Mouse (Mus musculus) adrenal gland, postnatal 10 days (tissue): ENCODE data around the gene Pard6b. TPM values are rescaled to one million over a fixed set of nuclear protein-coding genes. Genes with fewer than 3 reads are reported as not detected.
"Not testable (repeated sequence)": the region's sequence is repeated elsewhere in the genome, so short reads cannot be mapped to it uniquely, and the experiment has no call there.

ENCODE experiments used
- DNase-seq: peaks from one replicate; pipeline ENCODE4 v3.0.0; 2021; ENCODE audit warnings: mixed read lengths
- total RNA-seq, 2 experiments: library from RNA; stranded (reverse); gene quantifications; 2 replicates each; pipeline ENCODE4 v1.2.3; 2021

The Pard6b gene
- total RNA-seq, 2 experiments from 2014 or later: 2.1 to 2.3 TPM

DNA sequence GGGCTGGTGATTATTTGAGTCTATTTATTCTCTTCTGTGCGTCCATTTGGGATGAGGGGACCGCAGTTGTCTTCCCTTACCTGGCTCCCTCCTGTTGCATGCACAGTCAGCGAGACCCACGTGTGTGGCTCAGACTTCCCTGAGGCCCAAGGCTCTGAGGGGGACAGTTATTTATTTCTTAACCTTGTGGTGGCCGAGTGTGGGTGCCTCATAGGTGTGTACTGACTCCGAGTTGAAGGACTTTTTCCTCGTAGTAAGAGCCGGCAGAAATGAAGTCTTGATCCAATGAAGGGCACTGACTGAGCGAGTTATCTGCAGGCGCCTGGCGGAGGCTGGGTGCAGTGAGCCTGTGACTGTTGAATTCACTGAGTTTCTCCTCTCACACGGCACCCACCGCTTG, 19.2 kb downstream of the Pard6b start:
- no peak for DNase-seq

DNA sequence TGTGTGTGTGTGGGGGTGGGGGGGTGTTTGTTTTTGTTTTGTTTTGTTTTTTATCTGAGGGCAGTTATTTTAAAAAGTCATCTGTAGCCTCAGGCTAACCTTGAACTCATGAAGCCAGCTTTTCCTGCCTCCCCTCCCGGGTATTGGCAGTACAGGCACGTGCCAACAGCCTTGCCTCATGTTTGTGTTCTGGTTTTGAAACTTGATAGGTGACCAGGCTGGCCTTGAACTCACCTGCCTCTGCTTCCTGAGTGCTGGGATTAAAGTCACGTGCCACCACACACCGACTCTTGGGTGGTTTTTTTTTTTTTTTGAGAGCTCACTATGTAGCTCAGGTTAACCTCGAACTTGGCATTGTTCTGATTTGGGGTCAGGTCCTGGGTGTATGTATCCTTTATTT, 21.0 kb downstream of the Pard6b start:
- DNase-seq: no peak

DNA sequence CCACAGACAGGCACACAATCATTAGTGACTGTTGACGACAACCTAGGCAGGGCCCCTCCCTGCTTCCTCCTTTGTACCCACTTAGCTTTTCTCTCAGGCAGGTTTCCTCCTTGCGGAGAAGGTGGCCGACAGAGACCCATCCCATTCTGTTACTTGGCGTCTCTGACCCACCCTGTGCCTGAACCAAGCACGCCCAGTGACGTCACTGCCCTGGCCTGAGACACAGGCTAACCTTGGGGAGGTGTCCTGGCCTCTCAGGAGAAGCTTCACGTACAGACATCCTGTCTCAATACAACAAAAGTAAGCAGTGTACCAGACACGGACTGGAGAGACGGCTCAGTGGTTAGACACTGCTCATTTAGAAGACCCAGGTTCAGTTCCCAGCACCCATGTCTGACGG, 22.5 kb downstream of the Pard6b start:
- DNase-seq: no peak

DNA sequence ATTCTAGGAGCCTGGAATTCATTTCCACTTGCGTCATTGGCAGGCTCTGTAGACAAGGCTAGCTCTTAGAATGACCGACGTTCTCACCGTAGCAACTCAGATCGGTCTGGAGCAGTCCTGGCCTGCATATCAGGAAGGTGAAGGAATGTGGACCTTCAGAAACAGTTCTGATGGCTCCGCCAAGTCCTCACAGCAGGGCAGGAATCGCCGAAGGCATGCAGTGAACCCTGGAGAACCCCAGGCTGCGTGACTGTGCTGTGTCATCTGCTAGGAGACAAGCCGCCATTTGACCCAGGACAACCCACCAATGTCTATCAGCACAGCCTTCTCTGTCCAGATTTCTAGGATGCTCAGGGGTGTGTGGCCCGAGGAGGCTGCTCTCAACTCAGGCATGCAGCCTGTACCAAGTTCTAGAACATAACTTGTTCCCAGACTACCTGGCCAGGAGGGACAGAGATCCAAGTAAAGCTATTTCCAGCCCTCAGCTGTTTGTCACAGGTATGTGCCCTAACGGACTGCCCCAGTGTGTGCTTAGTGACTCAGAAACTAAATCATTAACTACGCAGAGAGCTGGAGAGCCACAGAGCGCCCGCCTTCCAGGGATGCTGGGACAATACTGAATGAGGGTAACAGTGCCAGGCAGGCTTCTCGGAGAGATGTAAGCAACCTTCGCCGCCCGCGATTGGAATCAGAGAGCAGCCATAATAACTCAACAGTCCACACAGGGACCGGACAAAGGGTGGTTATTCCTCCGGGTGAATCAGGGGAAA, 23.8 kb downstream of the Pard6b start:
- no peak for DNase-seq

DNA sequence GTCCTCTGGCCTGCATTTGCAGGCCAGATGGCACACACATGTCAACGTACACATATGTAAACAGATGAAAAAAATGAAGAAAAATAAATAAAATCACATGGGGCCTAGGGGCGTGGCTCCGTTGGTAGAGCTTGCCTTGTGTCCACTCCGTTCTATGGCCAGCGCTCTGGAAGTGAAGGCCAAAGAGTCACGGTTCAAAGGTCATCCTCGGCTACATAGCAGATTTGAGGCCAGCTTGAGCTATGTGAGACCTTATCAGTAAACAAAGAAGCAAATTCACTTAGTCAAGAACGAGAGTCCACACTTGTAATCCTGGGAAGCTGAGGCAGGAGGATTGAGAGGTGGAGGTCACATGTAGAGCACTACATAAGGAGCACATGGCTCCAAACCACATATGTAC, 24.5 kb downstream of the Pard6b start:
- DNase-seq: no peak

DNA sequence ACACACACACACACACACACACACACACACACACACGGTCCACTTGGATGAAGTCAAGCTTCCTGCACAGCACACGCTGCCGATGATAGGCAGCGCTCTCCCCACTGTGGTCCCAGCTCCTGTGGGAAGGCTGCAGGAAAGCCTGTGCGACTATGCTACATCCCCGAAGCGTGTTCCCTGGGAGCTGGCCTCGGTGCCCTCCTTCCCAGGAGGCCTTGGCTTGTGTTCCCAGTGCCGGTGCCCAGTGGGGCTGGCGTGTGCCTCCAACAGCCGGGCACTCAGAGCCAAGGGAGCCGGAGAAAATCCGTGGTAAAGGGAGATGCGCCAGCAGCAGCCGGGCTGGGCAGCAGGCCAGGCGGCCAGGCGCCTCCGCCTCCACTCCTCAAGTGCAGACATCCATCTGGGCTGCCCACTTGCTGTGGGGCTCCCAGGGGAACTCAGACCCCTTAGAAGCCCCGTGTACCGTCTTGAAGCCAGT, 25.9 kb downstream of the Pard6b start:
- peak; percentile 85 for DNase-seq

DNA sequence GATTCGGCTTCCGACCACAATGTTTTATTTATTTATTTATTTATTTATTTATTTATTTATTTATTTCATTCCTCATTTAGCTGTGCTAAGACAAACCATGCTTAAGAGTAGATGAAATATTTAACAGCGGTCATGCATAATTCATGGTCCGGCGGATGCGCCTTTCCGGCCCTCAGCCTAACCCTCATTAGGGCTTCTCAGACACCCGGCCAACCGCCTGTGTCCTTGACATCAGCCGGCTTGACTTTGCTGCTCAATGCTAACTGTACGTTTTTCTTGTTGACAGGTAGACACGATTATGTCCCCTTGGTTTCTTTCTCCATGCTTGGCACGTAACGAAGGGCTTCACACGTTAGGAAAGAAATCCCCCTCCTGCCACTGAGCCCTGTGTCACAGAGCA, 26.6 kb downstream of the Pard6b start:
- no peak for DNase-seq

DNA sequence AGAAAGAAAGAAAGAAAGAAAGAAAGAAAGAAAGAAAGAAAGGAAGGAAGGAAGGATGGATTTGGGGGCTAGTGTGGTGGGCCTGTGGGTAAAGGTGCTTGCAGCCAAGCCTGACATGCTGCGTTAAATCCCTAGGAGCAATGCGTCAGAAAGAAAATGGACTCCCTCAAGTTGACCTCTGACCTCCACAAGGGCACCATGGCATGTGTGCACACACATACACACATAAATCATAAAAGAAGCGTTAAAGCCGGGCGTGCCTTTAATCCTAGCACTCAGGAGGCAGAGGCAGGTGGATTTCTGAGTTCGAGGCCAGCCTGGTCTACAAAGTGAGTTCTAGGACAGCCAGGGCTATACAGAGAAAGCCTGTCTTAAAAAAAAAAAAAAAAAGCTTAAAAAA, 27.1 kb downstream of the Pard6b start:
- DNase-seq: not testable (repeated sequence)

DNA sequence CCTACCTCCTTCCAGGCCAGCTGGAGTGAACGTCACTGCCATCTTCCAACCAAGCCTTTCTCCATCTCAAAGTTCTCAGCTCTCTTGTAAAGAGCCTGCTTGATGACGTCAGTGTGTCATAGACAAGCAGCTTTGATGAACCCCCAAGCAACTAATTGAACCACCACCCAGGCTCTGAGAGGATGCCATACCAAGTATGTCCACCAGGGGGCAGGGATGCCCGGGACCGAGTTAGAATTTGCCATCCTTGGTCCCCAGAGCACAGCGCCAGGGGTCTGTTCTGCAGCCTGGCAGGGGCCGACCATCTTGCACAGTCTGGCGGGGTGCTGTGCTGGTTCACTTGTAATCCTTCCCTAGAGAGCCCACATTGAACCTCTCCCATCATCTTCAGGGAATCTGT, 31.1 kb downstream of the Pard6b start:
- peak; percentile 83 for DNase-seq

DNA sequence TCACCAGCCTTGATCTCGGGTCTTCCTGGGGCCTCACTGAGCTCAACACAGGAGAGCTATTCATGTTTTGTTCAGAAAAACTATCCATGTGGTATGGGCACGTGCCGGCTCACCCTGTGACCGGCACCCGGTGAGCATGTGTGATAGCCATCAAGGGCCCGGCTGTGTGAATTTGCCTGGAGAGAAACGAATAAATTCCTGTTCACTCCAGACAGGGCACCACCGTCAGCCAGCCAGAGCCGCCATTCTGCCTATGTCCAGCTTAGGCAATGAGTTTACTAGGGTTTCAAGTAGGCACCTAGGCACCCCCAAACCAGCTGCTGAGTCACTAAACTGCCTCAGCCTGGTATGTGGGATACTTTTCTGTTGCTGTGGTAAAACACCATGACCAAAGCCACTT, 32.5 kb downstream of the Pard6b start:
- no peak for DNase-seq

DNA sequence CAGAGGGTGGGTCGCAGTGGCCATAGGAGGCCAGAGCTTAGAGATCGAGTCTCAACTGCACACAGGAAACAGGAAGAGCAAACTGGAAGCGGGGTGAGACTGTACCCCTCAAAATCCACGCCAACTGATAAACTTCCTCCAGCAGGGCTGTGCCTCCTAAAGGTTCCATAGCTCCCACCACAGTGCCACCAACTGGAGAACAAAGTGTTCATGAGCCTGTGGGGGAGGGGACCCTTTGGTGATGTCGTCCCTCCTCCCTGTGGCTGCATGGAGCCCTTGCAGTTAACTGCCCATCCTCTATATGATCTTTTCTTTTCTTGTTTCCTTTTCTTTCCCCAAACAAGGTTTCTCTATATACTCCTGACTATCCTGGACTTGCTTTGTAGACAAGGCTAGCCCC, 32.9 kb downstream of the Pard6b start:
- no peak for DNase-seq

DNA sequence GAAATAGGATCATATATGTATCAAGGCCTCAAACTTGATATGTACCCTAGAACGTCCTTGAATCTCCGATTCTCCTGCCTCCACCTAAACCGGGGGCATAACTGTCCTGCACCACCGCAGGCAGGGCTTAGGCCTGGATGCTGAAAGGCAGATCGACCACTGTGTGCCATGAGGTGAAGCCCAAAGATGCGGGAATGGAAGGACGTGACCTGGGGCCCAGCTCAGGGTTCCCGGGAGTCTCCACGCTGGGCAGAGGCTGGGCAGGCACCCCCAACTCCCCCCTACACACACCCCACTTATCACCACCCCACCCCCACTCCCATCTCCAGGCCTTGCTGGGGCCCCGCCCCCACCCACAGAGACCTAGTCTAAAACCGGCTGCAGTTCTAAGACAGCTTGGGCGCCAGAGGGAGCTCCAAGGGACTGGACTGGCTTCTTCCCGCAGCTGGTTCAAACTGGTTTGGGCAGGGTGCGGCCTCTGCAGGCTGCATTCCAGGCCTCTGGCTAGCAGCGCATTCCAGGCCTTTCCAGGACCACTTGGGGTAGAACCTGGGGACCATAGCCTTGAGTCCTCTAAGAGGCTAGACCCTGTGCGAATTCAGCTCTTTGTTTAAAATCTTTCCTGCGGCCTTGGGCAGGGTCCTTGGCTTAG, 34.0 kb downstream of the Pard6b start:
- DNase-seq: peak; percentile 82

DNA sequence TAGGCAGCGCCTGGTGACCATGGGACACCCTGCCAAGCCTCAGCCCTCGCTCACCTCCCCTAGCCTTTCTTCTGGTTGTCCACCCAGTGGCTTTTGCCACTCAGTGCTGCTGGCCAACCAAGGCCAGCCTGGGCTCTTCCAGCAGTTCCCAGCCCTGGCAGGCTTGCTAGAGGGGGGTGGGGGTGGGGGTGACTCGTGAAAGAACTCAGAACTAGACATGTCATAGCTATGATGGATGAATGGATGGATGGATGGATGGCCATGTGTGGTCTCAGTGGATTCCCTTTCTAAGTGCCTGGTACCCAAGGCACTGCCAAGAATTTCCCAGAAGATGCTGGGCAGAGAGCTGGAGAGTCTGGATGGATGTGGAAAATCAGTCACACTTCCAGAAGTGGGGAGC, 35.0 kb downstream of the Pard6b start:
- no peak for DNase-seq

DNA sequence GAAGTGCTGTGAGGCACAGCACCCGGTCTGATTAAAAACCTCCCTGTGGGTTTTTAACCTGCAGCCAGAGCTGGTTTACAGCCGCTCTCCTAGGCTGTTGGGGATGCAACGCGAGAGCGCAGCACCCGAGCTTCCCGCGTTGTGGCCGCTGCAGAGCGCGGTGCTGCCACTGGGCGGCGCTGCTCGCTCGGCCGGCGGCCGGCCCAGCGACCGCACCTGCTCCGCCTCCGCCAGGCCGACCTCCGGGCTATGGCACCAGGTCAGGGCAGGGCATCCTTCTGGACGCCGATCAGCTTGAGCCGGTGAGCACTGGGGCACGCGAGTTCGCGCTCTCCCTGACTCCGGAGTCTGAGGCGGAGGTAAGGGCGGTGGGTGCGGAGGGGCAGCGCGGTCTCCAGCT, 36.3 kb downstream of the Pard6b start:
- DNase-seq: peak; percentile 83

DNA sequence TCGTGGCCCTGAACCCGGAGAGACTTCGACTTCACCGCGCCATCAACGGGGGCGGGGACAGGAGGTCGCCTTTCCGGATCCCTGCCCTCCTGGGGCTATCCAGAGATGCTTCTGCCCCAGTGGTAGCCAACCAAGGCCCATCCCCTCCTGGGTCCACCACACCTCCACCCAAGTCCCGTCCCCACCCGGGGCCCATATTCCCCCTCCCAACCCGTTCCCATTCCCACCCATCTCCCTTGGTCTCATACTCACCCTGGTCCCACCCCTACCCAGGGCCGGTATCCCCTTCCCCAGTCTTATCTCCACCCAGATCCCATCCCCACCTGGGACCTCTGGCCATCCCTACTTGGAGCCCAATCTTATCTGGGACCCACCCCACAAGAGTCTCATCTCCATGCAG, 36.7 kb downstream of the Pard6b start:
- DNase-seq: no peak

DNA sequence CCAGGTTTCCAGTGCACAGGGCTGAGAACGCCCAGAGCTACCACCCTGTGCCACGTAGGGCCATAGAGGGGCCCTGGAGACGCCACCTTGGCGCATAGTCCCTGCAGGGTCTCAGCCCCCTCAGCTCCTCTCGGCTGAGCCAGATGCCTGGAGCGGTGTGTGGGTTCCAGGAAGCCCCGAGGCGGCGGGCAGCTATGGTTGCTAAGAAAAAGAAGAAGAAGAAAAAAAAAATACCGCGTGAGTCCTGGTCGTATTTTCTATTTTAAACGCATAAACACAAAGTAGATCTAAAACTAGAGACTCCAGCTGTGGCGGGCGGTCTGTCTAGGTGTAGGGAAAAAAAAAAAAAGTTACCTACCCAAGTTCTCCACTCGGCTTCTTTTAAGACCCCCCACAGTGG, 37.2 kb downstream of the Pard6b start:
- no peak for DNase-seq

DNA sequence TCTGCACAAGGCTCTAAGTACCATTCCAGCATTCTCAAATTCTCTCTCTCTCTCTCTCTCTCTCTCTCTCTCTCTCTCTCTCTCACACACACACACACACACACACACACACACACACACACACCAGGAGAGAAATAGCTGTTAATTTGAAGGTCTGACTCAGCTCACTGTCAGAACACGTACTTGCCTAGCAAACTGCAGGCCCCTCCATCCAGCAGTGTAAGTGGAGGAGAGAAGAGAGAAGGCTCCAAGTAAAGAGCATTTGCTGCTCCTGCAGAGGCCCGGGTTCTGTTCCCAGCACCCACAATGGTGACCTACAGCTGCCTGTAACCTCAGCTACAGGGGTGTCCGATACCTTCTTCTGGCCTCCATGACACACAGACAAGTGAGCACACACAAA, 37.7 kb downstream of the Pard6b start:
- DNase-seq: no peak

DNA sequence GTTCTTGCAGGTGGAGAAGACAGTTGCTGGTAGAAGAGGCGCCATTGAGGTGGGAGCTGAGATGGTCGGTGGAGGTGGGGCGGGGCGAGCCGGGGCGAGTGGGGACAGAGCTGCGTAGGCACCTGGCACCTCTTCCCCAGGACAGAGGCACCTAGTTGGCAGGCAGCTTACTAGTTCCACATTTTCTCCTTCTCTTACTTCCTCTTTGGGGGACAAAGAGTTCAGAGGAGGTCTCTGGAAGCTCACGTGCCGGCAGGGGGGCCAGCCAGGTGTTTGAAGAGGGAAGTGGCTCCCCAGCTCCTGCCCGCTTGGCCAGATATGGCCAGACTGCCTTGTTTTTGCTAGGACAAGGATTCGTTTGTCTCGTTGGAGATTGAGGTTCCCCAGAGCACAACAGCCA, 38.3 kb downstream of the Pard6b start:
- no peak for DNase-seq

DNA sequence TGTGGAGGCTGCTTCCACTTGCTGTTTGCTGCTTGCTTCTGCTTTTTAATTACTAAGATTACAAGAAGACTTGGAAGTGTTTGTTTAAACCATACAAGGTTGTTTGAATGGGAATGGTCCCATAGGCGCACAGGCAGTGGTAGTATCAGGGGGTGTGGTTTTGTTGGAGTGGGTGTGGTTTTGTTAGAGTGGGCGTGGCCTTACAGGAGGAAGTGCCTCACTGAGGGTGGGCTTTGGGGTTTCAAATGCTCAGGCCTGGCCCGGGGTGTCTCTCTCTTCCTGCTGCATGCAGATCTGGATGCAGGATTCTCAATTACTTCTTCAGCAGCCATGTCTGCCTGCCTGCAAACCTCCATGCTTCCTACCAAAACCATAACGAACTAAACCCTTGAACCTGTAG, 40.1 kb downstream of the Pard6b start:
- DNase-seq: no peak

DNA sequence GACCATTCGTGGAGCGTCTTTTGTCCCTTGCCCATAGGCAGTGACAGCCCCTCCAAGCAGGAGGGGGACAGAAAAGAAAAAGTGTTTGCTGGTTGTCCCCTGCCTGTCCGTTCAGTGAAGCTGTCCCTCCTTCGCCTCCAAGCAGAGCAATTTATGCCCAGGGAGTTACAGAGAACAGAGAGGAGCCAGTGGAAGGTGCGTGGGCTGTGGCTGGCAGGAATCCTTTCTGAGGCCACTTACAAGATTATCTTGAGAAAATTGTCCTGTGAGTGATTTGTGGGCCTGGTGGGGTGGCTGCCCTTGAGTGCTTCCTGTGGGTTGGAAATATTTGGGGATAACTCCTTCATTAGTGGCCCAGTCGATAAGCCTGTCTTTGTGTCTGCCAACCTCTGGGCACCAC, 42.8 kb downstream of the Pard6b start:
- DNase-seq: no peak

DNA sequence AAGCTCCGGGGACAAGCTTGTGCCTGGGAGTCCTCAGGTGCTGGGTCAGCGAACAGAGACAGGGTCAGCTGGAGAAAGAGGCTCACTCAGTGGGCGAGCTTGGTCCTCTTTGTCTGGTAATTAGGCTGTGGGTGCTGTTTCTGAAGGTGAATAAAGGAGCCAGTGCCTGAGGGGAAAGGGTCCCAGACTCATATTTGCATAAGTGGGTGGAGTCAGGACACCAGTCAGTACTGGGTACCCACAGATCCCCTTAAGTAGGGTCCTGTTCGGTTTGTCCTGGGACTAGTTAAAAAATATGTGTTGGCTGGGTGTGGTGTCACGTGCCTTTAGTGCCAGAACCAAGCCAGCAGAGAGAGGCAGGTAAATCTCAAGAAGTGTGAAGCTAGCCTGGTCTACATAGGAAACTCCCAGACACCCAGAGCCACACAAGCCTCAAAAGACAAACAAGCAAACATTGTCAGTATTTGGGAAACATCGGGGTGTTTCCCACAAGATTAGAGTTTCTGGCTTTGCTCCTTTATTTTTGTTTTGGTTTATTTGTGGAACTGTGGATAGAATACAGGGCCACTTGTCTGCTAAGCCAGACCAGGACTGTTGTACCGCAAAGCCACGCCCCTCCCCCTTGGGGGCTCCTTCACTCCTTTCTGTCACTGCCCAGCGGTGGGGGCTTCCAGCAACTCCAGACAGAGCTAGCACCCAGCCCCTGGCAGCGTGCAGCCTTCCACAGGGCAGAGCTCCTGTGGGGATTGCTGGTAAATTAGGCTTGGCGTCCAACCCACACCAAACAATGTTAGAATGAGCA, 44.7 kb downstream of the Pard6b start:
- DNase-seq: no peak

DNA sequence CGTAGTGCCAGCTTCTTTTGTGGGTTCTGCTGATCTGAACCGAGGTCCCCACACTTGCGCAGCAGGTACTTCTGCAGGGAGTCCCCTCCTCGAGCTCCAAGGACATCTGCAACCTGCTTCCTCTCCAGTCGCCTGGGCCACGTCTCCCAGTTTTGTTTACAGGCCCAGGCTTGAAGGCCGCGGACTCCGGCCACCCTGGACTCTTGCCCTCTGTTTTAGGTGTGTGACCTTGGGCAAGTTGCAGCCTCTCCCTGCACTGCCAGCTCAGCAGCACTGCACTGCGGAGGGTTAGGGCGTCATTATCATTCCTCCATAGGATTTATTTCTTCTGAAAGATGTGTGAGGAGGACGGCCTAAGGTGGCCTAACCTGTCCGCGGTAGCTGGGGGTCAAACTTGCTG, 47.0 kb downstream of the Pard6b start:
- DNase-seq: peak; percentile 70

DNA sequence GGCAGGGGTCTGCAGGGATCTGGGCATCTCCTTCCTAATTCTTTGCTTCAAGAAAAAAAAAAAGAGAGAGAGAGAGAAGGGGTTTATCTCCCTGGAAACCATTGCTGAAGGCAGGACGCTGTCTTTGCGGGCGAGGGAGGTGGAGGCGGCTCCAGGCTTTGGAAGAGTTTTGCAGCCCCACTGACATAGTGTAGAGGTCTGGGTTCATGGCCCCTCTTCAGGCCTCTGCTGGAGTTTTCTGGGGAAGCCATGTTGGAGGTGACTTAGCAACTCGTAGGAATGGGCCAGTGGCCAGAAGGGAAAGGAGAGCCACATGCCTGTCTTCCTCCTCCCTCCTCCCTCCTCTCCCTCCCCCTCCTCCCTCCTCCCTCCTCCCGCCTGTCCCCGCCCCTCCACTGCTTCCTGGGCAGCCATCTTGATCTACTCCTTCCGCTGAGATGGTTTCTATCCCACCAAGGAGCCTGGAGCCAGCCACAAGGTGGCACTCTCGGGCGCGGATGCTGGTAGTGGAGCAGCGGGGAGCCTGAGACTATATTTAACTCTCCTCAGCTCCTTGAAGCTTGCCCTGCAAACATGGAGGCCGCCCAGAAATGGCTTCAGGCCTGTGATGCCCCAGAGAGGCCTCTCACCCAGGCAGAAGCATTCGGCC, 47.5 kb downstream of the Pard6b start:
- DNase-seq: peak; percentile 93
